Mouse (Mus musculus) kidney, postnatal 36 days (tissue): ENCODE results near the gene 1810009A15Rik.
"Not testable (repeated sequence)": the region's sequence is repeated elsewhere in the genome, so short reads cannot be mapped to it uniquely, and the experiment has no call there.

Experiments
- DNase-seq, 2 experiments: peaks; one replicate each; pipeline ENCODE4 v3.0.0; 2021 to 2022; ENCODE audit warnings: mixed read lengths in 2 of 2

Gene 1810009A15Rik

DNA sequence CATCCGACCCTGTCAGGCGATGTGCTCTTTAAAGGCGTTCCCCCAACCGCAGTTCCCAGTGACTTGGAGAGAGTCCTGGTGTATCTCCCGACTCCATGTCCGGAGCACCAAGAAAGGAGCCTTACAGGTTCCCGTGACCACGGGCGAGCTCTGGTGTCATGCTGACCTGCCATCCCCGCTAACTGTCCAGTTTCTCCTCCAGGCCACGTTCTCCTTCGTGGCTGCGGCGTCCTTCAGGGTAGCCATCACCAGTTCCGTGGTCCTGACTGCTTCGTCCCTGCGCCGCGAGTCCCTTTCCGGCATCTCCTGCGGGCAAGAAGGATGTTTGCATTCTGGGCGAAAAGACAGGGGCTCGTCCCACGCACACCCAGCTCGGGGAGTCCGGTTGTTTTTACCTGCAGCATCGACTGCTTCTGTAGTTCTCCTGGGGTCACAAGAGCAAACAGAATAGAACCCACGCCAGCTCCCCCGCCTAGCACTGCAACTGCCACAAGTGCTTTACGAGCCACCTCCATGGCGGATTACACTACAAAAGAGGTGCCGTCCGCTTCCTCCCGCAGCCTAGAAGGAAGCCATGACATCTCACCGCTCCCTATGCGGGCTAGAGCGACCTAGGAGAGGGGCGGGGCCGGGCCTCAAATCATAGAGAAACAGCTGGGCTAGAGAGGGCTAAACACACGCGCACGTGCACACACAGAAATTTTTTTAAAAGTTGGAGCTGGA is 8.2 kb upstream of the 1810009A15Rik start, which contains the start of gene Uqcc3:
Uqcc3 (minus strand) TSS at position 613 of the 723 bp plus-strand sequence.
- peak; percentile 94 to 95 for DNase-seq

DNA sequence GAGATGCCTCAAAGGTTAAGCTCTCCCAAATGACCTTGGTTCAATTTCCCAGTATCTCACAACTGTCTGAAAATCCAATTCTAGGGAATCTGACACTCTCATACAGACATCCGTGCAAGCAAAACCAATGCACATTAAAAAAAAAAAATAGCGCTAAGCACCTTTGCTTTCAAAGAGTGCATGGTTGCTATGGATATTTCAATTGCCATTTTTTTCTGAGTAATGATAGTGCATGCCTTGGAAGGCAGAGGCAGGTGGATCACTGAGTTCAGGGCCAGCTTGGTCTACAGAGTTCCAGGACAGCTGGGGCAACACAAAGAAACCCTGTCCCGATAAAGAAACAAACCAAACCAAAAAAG is 7.6 kb upstream of the 1810009A15Rik start:
- DNase-seq, result no peak

DNA sequence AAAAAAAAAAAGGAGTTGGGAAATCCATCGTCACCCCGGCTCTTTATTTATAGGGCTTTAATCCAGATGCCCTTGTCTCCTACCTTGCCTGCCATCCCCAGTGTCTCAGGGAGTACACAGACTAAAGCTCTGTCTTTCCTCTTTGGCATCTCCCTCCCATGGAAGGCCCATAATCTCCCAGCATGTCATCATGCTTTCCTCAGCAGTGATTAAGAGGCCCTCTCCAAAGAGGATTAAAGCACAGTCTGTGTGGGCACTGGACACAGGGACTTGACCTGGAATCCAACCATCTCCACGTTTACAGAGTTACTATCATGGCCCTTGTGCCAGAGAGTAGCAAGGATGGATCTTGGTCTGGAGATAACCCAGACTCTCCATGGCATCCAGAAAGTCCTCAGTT is 5.0 kb upstream of the 1810009A15Rik start, which contains the start of the genes Lbhd1 and Gm49403:
Lbhd1 (plus strand) TSS at position 117 of the 400 bp plus-strand sequence.
Gm49403 (plus strand) TSS at position 315 of the 400 bp plus-strand sequence.
- DNase-seq, result no peak

- DNase-seq, result no peak
Observed at GRCm38 (mm10) chr19:8886916-8887584, 1.6 kb upstream of the 1810009A15Rik start.

DNA sequence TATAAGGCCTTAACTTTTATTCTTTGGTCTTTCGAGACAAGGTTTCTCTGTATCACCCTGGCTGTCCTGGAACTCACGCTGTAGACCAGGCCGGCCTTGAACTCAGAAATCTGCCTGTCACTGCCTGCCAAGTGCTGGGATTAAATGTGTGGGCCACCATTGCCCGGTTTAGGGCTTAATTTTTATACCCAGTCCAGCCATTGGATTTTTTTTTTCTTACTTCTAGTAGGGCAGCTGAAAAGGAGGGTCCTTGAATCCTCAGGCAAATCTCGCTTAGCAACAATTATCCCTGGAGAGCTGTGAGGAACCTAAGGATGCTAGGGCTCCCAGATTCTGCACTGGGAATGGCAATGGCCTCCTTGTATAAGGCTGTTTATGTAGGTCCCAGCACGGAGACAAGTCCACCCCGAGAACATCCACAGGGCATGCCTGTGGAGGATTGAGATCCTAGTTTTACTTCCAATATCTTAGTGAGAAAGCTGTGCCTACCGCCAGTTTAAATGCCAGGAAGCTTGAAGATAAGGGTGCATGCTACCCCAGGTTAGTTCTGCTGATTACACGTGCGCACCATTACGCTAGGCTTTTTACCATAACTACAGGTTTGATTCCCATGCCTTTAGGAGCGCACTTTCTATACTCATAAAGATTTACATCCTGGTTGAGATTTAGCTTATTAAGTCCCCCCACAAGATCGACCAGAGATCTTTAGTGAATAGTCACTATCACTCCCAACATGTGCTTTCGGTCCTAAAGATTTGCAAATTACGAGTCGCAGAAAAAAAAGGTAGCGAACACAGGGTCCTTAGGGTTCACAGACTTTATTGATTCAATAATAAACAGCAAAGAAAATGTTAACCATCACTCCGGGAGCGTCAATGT is 829 bp upstream of the 1810009A15Rik start:
- no peak for DNase-seq

- DNase-seq, result peak; percentile 83 to 91
Observed at GRCm38 (mm10) chr19:8892829-8893766, 4.4 kb downstream of the 1810009A15Rik start, which contains the start of gene Ints5. Gene Ints5, plus strand, starts transcription at chr19:8893005.

DNA sequence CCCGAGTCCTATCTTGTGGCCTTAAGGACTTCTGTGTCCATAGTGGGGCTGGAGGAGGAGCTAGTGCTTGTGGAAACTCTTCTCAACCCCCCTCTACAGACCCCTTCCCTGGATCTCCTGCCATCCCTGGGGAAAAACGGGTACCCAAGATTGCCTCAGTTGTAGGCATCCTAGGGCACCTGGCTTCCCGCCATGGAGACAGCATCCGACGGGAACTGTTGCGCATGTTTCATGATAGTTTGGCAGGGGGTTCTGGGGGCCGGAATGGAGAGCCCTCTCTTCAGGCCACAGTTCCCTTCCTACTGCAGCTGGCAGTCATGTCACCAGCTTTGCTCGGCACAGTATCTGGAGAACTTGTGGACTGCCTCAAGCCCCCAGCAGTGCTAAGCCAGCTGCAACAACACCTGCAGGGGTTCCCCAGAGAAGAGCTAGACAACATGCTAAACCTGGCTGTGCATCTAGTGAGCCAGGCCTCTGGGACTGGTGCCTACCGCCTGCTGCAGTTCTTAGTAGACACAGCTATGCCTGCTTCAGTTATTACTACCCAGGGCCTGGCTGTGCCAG is 6.8 kb downstream of the 1810009A15Rik start:
- DNase-seq, result no peak

DNA sequence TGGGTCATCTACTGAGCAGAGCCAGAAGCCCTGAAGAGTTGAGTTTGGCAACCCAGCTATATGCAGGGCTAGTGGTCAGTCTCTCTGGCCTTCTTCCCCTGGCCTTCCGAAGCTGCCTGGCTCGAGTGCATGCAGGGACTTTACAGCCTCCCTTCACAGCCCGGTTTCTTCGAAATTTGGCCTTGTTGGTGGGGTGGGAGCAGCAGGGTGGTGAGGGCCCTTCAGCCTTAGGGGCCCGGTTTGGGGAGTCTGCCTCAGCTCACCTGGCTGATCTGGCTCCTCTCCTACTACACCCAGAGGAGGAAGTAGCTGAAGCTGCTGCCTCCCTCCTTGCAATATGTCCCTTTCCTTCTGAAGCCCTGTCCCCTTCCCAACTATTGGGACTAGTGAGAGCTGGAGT is 7.6 kb downstream of the 1810009A15Rik start:
- DNase-seq, result not testable (repeated sequence)

GRCm38 (mm10) chr19:8897211-8897864 is 8.7 kb downstream of the 1810009A15Rik start:
- peak; percentile 42 to 77 for DNase-seq

GRCm38 (mm10) chr19:8897865-8898495 is 9.3 kb downstream of the 1810009A15Rik start, which contains the start of gene Ganab:
Gene Ganab, plus strand, starts transcription at chr19:8898071.
- DNase-seq, result peak; percentile 97 to 98

GRCm38 (mm10) chr19:8898576-8898975 is 9.9 kb downstream of the 1810009A15Rik start:
- peak; percentile 25 to 36 for DNase-seq

- peak in 1 of 2 experiments; percentile 38 for DNase-seq
Observed at GRCm38 (mm10) chr19:8899079-8899478, 10.4 kb downstream of the 1810009A15Rik start.

- DNase-seq, result no peak
Observed at GRCm38 (mm10) chr19:8903412-8903811, 14.8 kb downstream of the 1810009A15Rik start.

DNA sequence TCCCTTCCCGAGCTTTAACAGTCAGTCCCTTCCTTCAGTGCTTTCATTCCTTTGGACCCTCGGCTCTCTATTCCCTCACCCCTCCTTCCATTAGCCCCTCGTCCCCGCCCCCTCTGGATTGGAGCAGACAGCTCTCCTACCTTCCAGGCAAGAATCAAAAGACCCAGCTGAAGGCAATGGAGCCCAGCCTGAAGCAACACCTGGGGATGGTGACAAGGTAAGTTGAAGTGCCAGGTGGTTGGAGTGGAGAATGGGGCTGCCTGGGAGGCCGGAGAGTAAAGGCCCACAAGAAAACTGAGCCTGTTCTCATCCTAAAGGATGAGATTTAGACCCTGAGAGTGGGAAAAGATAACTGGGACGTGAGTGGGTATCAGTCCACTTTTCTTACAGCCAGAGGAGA is 19.9 kb downstream of the 1810009A15Rik start:
- DNase-seq, result no peak

- no peak for DNase-seq
Observed at GRCm38 (mm10) chr19:8911810-8912209, 23.2 kb downstream of the 1810009A15Rik start.

- DNase-seq, result no peak
Observed at GRCm38 (mm10) chr19:8914212-8914611, 25.6 kb downstream of the 1810009A15Rik start.

DNA sequence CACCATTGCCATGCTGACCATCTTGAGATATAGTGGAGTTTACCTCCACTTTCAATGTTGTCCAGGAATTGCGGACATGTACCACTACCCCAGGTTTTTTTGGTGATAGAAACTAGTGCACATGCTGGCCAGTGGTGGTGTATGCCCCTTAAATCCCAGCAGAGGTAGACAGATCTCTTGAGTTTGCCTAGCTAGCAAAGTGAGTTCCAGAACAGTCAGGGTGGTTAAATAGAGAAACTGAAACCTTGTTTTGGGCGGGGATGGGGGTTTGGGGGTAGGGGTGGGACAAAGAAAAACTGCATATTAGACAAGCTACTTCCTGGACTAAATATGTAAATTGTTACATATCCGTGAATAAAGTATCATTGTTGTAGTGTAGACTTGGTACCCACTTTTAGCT is 30.3 kb downstream of the 1810009A15Rik start:
- DNase-seq, result no peak

DNA sequence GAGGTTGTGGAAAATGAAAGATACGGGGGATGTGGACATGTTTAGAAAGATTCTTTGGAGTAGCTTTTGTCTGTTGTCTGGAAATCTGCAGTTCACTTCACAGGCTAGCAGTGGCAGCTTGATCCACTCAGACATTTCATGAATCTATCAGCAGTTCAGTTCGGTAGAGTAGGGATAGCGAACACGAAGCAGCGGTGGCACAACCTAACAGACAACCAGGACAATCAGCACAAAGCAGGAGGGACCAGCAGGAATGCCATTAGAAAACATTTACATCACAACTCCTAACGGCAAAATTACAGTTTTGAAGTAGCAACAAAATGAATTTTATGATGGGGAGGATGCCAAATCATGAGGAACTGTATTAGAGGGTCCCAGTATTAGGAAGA is 31.0 kb downstream of the 1810009A15Rik start:
- DNase-seq, result no peak

GRCm38 (mm10) chr19:8920073-8920736 is 31.6 kb downstream of the 1810009A15Rik start, which contains the start of gene B3gat3:
Gene B3gat3, plus strand, starts transcription at chr19:8920374.
- DNase-seq, result peak; percentile 97 to 98
